Mouse (Mus musculus) brain, embryonic 14.5 days (tissue): ENCODE results near the gene Peli3. TPM values are rescaled to one million over a fixed set of nuclear protein-coding genes. Genes with fewer than 3 reads are reported as not detected.

Experiments
- DNase-seq: peaks from one replicate; pipeline ENCODE4 v3.0.0-alpha.2; 2011; ENCODE audit warnings: low read depth
- CTCF ChIP-seq: fragments of 200-500 bp; IDR thresholded peaks from 2 replicates; pipeline ENCODE4 v1.5.1; 2012; ENCODE audit warnings: inconsistent platforms, mild to moderate bottlenecking, moderate library complexity, borderline replicate concordance; ENCODE audit not compliant: insufficient read depth, insufficient read length; ENCODE audit errors: extremely low read depth
- POLR2A ChIP-seq: fragments of 200-500 bp; IDR thresholded peaks from 2 replicates; pipeline ENCODE4 v1.6.1; 2012; ENCODE audit warnings: mild to moderate bottlenecking, inconsistent platforms, borderline replicate concordance; ENCODE audit not compliant: poor library complexity, insufficient read depth, insufficient read length, severe bottlenecking; ENCODE audit errors: extremely low read depth
- polyA plus RNA-seq: library from polyadenylated mRNA; depleted of rRNA; stranded (reverse); fragments of >200 nt; gene quantifications from 2 replicates; pipeline ENCODE4 v1.2.3, GENCODE M21; 2012

Gene Peli3
- polyA plus RNA-seq, 1 experiment, result 14.2 TPM

- no peak for DNase-seq
- TF ChIP-seq CTCF, result no peak
- TF ChIP-seq POLR2A, result no peak
These were observed 5.2 kb downstream of the Peli3 start for GRCm38 (mm10) chr19:4937444-4938310.

- DNase-seq, result no peak
- TF ChIP-seq CTCF, result no peak
- TF ChIP-seq POLR2A, result no peak
These were observed 6.0 kb downstream of the Peli3 start for GRCm38 (mm10) chr19:4936896-4937295.

GRCm38 (mm10) chr19:4928781-4929180 lies 14.1 kb downstream of the Peli3 start:
- peak; percentile 25 for DNase-seq
- no peak for TF ChIP-seq POLR2A
- TF ChIP-seq CTCF, result no peak

- TF ChIP-seq CTCF, result no peak
- peak; percentile 71; the same call in 1 of the 2 replicates for TF ChIP-seq POLR2A
- DNase-seq, result peak; percentile 99
These were observed 14.9 kb downstream of the Peli3 start, which contains the start of gene Dpp3 for GRCm38 (mm10) chr19:4927904-4928531. Dpp3 (minus strand) TSS chr19:4928287.

GRCm38 (mm10) chr19:4925121-4925860 lies 17.6 kb downstream of the Peli3 start:
- TF ChIP-seq POLR2A (no peak), CTCF (no peak)

GRCm38 (mm10) chr19:4919652-4920051 lies 23.3 kb downstream of the Peli3 start:
- no peak for DNase-seq
- TF ChIP-seq CTCF (no peak), POLR2A (no peak)

More at GRCm38 (mm10) chr19:4925121-4925860, 17.6 kb downstream of the Peli3 start:
- no peak for DNase-seq

GRCm38 (mm10) chr19:4916827-4917226 lies 26.1 kb downstream of the Peli3 start:
- DNase-seq, result no peak
- TF ChIP-seq POLR2A, result no peak
- no peak for TF ChIP-seq CTCF

- TF ChIP-seq CTCF, result no peak
- no peak for TF ChIP-seq POLR2A
These were observed 26.9 kb downstream of the Peli3 start for GRCm38 (mm10) chr19:4915924-4916603.

GRCm38 (mm10) chr19:4909376-4909775 lies 33.6 kb downstream of the Peli3 start:
- TF ChIP-seq CTCF, result no peak
- TF ChIP-seq POLR2A, result no peak
- no peak for DNase-seq

More at GRCm38 (mm10) chr19:4915924-4916603, 26.9 kb downstream of the Peli3 start:
- DNase-seq, result no peak

- TF ChIP-seq POLR2A (no peak), CTCF (peak; percentile 59; the same call in 1 of the 2 replicates)
- peak; percentile 37 for DNase-seq
These were observed 34.8 kb downstream of the Peli3 start for GRCm38 (mm10) chr19:4908107-4908506.
